Mouse (Mus musculus): ENCODE measurements around the gene Cpeb2.

Cpeb2 gene

DNA sequence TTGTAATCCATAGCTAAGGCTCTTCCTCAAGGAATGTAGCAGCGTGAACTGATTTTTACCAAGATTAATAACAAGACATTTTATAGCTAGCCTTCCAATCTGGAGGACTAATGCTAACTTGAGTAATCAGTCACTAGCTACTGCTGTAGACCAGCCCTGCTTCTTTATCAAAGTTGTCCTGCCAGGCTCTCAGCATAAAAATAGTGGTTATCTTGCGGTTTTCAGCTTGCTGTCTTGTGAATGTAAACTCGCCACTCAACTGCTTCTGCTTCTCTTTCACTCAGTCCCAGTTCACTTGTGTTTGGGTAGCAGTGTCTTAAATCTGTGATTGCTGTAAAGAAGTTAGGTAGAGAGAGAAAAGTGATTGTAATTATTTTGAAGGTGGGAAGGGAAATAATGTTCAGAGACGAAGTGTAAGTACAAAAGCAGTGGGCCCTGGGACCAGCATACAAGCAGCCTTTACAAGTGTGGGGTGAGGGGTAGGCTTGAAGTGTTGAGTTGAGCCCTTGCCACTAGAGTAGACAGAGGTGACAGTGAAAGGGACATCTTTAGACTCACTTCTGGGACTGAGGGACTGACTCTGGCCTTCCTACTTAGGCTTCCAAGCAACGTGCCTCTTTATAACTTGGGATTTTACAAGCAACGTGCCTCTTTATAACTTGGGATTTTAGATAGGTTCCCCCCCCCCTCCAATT, 6.3 kb downstream of the Cpeb2 start:
- DNase-seq: no peak

- DNase-seq: no peak
Observed at GRCm38 (mm10) chr5:43240729-43241128, 7.8 kb downstream of the Cpeb2 start.

DNA sequence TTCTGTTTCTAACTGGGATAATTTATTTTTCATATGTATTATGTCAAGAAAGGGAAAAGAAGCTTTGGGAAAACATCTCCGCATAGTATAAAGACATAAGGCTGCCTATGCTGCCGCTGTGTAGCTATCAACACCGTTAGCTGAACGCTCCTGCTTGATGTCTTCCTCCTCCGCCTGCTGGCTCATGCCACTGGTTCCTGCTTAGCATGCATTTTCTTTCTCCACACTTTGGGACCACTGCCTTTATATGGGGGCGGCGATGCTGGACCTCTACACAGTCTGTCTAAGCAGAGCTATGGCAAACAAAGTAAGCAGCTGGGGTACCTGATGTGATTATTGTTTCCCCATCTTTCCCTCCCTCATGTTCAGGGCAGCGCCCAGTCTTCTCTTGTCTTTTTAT, 13.3 kb downstream of the Cpeb2 start:
- DNase-seq: no peak

- no peak for DNase-seq
Observed at GRCm38 (mm10) chr5:43246954-43247353, 14.0 kb downstream of the Cpeb2 start.

DNA sequence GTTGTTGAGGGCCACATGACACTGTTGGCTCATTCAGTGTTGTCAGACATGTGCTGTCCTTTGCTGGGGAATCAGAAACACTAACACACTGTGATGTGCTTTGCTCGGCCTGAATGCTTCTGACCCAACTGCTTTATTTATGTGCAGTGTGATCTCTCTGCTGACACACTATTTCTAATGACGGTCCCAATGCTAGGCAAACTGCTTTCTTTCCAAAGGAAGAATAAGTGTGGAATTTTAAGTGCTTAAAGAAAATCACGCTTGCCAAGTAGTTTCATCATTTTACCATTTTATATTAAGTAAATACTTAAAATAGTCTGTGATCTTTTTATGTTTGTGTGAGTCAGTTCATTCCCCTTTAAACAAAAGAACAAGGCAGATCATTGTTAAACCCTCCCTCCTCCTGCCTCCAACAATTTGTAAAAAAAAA, 15.0 kb downstream of the Cpeb2 start:
- DNase-seq: no peak

DNA sequence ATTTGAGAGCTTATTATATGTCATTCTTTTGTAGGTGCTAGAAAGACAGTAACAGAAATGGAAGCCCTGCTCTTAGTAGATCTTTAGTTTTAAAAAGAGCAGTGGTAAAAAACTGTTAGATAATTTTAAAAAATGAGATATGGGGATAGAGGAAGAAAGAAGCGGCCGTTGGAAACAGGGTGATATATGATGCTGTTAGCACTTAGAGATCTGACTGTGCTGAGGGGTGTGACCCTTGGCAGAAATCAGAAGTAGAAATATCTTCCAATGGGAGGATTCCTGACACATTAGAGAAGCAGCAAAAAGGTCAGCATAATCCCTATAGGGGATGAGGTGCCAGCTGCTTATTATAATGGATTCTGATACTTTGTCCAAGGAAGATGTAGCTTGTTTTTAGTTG, 24.5 kb downstream of the Cpeb2 start:
- DNase-seq: no peak

DNA sequence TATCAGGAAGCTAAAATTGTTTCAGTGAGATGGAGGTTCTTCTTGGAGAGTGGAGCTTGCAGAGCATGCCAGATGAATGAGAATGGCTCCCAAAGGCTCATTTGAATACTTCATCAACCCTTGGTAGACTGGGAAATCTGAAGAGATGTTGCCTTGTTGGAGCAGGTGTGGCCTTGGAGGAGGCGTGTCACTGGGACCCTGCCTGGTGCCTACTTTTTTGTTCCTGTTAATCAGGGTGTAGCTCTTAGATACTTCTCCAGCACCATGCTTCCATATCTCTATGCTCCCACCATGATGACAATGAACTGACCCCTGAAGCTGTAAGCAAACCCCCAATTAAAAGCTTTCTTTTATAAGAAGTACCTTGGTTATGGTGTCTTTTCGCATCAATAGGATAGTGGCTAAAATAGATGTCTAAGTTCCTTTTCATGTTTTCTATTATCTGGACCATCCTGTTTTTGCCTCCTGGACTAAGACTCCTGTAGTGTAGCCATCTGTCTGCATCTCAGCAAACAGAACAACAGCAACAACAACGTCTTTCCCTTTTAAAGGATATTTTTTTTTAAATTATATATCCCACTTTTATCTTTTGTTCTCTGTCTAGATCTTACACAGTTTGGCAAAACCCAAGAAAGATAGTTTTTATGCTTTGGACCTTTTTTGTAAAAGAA, 25.6 kb downstream of the Cpeb2 start:
- no peak for DNase-seq

GRCm38 (mm10) chr5:43261814-43262213, 28.8 kb downstream of the Cpeb2 start:
- DNase-seq: no peak

DNA sequence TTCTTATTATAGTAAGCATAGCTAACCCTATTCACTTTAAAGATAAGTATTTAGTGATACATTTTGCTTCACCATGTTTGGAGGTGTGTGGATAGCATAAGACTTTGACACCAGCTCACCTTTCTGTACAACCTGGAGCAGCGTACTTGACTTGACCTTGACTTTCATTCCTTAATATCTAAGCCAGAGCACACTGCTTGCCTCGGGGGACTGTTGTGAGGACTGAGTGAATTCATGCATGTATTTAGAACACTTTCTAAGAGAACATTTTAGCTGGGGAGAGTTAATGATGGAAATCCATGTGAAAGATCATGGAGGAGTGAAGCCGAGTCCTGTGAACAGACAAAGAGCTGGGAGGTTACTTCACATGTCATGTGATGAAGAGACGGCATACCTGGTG, 31.0 kb downstream of the Cpeb2 start:
- DNase-seq: no peak

GRCm38 (mm10) chr5:43264696-43265095, 31.7 kb downstream of the Cpeb2 start:
- no peak for DNase-seq

DNA sequence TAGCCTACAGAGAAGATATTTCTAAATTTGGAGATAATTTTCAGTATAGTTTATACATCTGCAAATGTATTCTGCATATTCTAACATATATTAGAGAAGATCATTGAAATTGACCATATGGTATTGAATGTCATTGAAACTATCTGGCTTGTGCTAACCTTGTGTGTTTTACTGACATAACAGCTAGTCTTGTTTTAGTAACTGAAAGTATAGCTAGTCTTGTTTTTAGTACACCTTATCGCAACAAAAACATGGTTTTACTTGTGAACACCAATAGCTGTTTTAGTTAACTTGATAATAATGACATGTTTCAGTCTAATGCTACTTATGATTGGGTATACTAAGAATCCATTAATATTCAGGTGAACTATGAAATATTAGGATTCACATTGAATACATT, 45.0 kb downstream of the Cpeb2 start:
- no peak for DNase-seq

DNA sequence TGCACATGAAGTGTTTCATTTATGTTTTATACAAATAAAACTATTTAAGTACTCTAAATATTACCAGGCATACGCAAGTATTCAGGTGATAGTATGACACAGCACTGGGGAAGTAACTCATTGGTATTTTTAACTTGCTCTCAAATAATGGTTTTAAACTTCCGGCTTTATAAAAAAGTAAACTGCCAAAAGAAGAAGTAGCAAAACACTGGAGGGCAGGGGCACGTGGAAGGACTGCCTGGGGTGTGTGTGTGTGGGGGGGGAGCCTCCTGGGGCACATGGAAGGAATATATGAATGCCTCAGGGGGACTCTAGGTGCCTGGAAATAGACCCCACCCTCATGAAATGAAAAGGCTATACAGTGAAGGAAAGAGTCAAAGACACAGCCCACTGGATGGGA, 46.8 kb downstream of the Cpeb2 start:
- DNase-seq: no peak

DNA sequence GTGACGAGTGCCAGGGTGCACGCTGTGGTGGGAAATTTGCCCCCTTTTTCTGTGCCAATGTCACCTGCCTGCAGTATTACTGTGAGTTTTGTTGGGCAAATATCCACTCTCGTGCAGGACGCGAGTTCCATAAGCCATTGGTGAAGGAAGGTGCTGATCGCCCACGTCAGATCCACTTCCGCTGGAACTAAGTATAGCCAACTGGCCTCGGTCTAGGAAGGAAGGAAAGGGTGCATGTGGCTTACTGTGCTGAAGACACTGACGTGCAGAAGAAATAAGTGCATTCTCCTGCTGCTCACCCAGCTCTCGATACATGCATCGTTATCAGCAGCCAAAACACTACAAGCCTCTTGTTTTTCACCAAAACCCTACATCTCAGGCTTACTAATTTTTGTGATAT, 52.8 kb downstream of the Cpeb2 start:
- DNase-seq: no peak

GRCm38 (mm10) chr5:43289752-43290446, 56.9 kb downstream of the Cpeb2 start:
- peak; percentile 19 to 56 for DNase-seq

DNA sequence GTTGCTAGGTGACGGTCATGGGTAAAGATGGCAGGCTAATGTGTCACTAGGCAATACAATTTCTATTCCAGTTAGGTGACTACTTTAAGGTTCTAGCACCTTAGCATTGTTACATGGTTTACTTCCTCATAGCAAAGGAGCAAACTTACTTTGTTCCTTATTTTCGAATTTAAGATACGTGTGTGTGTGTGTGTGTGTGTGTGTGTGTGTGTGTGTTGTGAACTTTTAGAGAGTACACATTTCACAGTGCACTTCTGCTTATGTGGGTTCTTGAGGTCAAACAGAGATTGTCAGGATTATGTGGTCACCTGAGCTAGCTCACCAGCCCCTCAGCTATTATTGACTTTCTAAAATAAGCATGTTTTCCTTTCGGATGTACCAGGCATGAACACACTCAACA, 60.2 kb downstream of the Cpeb2 start:
- no peak for DNase-seq

DNA sequence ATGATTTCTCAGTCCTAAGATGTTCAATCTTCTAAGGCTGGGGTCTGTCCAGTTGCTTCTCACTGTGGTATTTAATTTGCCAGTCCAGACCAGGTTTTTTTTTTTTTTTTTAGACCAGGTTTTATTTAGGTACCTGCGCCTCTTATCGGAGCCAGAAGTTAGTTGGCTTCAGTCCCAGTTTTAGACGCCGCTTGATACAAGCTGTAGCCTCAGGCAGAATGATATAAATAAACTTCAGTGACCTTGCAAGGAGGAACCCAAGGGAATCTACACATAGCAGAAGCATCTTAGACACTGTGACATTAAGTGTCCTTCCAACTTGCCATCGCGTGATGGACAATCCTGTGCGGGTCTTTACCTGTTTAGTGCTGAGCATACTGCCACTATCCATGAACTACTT, 64.5 kb downstream of the Cpeb2 start:
- no peak for DNase-seq

- DNase-seq: no peak
Observed at GRCm38 (mm10) chr5:43298975-43299374, 66.0 kb downstream of the Cpeb2 start.

DNA sequence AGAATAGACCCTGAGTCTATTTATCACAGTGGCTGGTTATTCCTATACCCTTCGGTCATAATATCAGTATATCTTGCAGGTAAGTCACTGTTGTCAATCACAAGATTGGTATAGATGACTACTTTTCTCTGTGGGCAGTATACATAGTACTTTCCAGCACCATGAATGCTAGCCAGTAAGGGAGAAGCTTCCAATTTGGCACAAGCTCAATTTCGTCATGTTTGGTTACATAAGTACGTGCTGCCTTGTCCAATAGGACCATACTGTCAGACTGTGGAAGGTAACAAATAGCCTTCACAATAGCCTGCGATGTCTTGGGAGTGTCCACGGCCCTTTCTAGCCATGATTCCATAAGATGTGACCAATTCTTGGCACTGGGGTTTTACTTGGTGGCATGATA, 67.1 kb downstream of the Cpeb2 start:
- DNase-seq: no peak

- DNase-seq: no peak
Observed at GRCm38 (mm10) chr5:43300979-43301378, 68.0 kb downstream of the Cpeb2 start.

- DNase-seq: no peak
Observed at GRCm38 (mm10) chr5:43303504-43303903, 70.5 kb downstream of the Cpeb2 start.

DNA sequence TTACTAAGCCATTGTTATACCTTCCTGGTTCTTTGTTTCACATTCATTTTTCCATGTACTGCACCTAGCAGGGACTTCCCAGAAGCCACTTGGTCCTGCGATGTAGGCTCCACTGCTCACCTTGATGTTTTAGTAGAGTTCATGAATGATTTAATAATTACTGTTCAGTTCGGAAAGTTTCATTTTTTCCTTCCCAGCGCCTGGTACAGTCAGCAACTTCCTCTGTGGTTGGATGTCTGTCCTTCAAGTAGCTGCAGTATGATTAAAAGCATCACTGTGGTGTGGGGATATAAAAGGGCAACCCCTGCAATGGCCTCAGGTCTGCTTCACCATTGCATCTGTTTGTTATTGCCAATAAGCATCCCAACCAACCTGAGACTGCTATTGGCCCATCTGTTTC, 72.5 kb downstream of the Cpeb2 start:
- no peak for DNase-seq

- no peak for DNase-seq
Observed at GRCm38 (mm10) chr5:43309961-43310360, 77.0 kb downstream of the Cpeb2 start.

DNA sequence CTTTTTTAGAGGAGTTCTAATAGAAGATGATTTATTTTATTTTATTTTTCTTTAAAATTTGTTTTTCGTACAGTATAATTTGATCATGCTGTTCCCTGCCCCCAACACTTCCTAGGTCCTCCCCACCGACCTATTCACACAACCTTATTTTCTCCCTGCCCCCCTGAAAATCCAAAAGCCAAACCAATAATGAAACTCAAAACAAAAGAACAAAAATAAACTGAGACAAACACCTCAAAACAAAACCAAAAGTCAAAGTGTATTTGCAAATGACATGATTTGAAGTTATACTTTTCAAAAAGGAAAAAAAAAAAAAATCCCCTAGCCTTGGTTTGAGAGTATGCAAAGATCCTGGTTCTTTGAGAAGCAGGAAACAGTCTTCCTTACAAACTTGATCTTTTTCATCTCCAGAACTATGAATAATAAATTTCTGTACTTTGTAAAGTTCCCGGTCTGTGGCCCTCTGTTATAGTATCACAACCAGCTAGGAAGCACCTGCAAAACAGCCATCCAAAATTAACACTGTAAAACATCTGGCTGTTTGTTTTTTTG, 91.4 kb downstream of the Cpeb2 start:
- DNase-seq: no peak

- no peak for DNase-seq
Observed at GRCm38 (mm10) chr5:43325561-43325960, 92.6 kb downstream of the Cpeb2 start.
